Mouse (Mus musculus) stomach, postnatal 0 days (tissue): ENCODE measurements around the gene Srgap2. TPM values are rescaled to one million over a fixed set of nuclear protein-coding genes. Genes with fewer than 3 reads are reported as not detected.
A peak's percentile ranks its signal among the peaks of the same experiment; 100 is the strongest.

Experiments
- ATAC-seq: fragments of 200-750 bp; cut with Nextera tagmentation; 2 replicates; pipeline ENCODE4 v1.8.0; 2017; ENCODE audit not compliant: low FRiP score, low TSS enrichment
- DNase-seq: peaks from one replicate; pipeline ENCODE4 v3.0.0-alpha.2; 2016; ENCODE audit warnings: low spot score
- H3K27ac ChIP-seq: fragments of 300-500 bp; sonication (generic); replicated peaks from 2 replicates; pipeline ENCODE4 v1.5.1; 2014; ENCODE audit warnings: mild to moderate bottlenecking, control low read depth
- H3K27me3 ChIP-seq: fragments of 300-500 bp; sonication (generic); 2 replicates; pipeline ENCODE4 v1.6.1; 2014; ENCODE audit warnings: low read length; ENCODE audit not compliant: control insufficient read depth, insufficient read depth
- H3K36me3 ChIP-seq: fragments of 300-500 bp; sonication (generic); 2 replicates; pipeline ENCODE4 v1.6.1; 2014; ENCODE audit warnings: low read length, mixed read lengths; ENCODE audit not compliant: control insufficient read depth, insufficient read depth
- H3K4me1 ChIP-seq: fragments of 300-500 bp; sonication (generic); replicated peaks from 2 replicates; pipeline ENCODE4 v1.6.1; 2014; ENCODE audit warnings: antibody characterized with exemption; ENCODE audit not compliant: control insufficient read depth, insufficient read depth
- H3K4me2 ChIP-seq: fragments of 300-500 bp; sonication (generic); replicated peaks from 2 replicates; pipeline ENCODE4 v1.6.1; 2014; ENCODE audit warnings: low read depth, mild to moderate bottlenecking, control low read depth, moderate library complexity
- H3K4me3 ChIP-seq: fragments of 300-500 bp; sonication (generic); 2 replicates; pipeline ENCODE4 v1.5.1; 2014; ENCODE audit warnings: low read depth, low read length, control low read depth
- H3K9ac ChIP-seq: fragments of 300-500 bp; sonication (generic); 2 replicates; pipeline ENCODE4 v1.6.1; 2014; ENCODE audit warnings: mild to moderate bottlenecking, low read length, control low read depth, mixed read lengths
- H3K9me3 ChIP-seq: fragments of 300-500 bp; sonication (generic); 2 replicates; pipeline ENCODE4 v1.6.1; 2016; ENCODE audit warnings: low read length; ENCODE audit not compliant: control insufficient read depth
- CTCF ChIP-seq: IDR thresholded peaks from 2 replicates; pipeline ENCODE4 v1.5.1; 2016; ENCODE audit warnings: antibody characterized with exemption, low read depth, mild to moderate bottlenecking, moderate library complexity
- EP300 ChIP-seq: optimal IDR thresholded peaks from 2 replicates; pipeline ENCODE3; 2016; ENCODE audit warnings: antibody characterized with exemption
- WGBS: fragments of 180-500 bp; shearing (Covaris S2); extraction: QIAGEN DNeasy Blood & Tissue Kit; methylation state at CpG from one replicate; pipeline ENCODE4 v1.1.7; 2014; 5-methylcytosine and 5-hydroxymethylcytosine counted together
- polyA plus RNA-seq: library from polyadenylated mRNA; unstranded; fragments of >200 nt; fragmentation: Nextera tagmentation; extraction: Ambion mirVana; gene quantifications from 2 replicates; pipeline ENCODE4 v1.2.1, GENCODE M21; 2015

The Srgap2 gene
- polyA plus RNA-seq, 1 experiment from 2014 or later = 7.7 TPM

GRCm38 (mm10) chr1:131470597-131470996, 56.6 kb downstream of the Srgap2 start:
- 75% methylated on average over 1 of the region's 1 CpGs for WGBS
- TF ChIP-seq CTCF (no peak), EP300 (no peak)
- Histone ChIP-seq H3K9me3 (no peaks in the 10 kb centered on the region), H3K36me3 (no peaks in the 10 kb centered on the region), H3K9ac (no peak overlapping the region), H3K4me1 (no peaks in the 10 kb centered on the region), H3K27me3 (no peaks in the 10 kb centered on the region), H3K27ac (no peak overlapping the region), H3K4me3 (no peak overlapping the region), H3K4me2 (no peak overlapping the region)
- ATAC-seq = no peak
- no peak for DNase-seq

GRCm38 (mm10) chr1:131465855-131466254, 61.3 kb downstream of the Srgap2 start:
- H3K4me2 ChIP-seq = no peak overlapping the region
- ATAC-seq = no peak
- whole genome bisulfite sequencing = 87% methylated on average over 4 of the region's 4 CpGs
- H3K27me3 ChIP-seq = no peaks in the 10 kb centered on the region
- H3K9ac ChIP-seq = no peak overlapping the region
- H3K4me3 ChIP-seq = no peak overlapping the region
- no peak for TF ChIP-seq CTCF
- no peak for TF ChIP-seq EP300
- no peak overlapping the region for H3K27ac ChIP-seq
- no peaks in the 10 kb centered on the region for H3K9me3 ChIP-seq
- DNase-seq = no peak
- H3K36me3 ChIP-seq = no peaks in the 10 kb centered on the region
- H3K4me1 ChIP-seq = no peaks in the 10 kb centered on the region

- TF ChIP-seq EP300 (no peak), CTCF (no peak)
- H3K9ac ChIP-seq = no peak overlapping the region
- H3K27ac ChIP-seq = no peak overlapping the region
- no peaks in the 10 kb centered on the region for H3K9me3 ChIP-seq
- 84% methylated on average over 6 of the region's 6 CpGs for WGBS
- H3K27me3 ChIP-seq = no peaks in the 10 kb centered on the region
- ATAC-seq (no peak), DNase-seq (no peak)
- no peaks in the 10 kb centered on the region for H3K36me3 ChIP-seq
- no peak overlapping the region for H3K4me3 ChIP-seq
- no peak overlapping the region for H3K4me2 ChIP-seq
- H3K4me1 ChIP-seq = no peaks in the 10 kb centered on the region
Measured at GRCm38 (mm10) chr1:131463953-131464627, 63.1 kb downstream of the Srgap2 start.

- Histone ChIP-seq H3K9me3 (no peaks in the 10 kb centered on the region), H3K4me1 (no peaks in the 10 kb centered on the region), H3K4me2 (no peak overlapping the region), H3K27ac (no peak overlapping the region), H3K27me3 (no peaks in the 10 kb centered on the region), H3K4me3 (no peak overlapping the region), H3K36me3 (no peaks in the 10 kb centered on the region), H3K9ac (no peak overlapping the region)
- DNase-seq (no peak), ATAC-seq (no peak)
- TF ChIP-seq CTCF = no peak
- TF ChIP-seq EP300 = no peak
- WGBS = 66% methylated on average over 1 of the region's 1 CpGs
Measured at GRCm38 (mm10) chr1:131462541-131463067, 64.5 kb downstream of the Srgap2 start.

GRCm38 (mm10) chr1:131460914-131461530, 66.1 kb downstream of the Srgap2 start:
- H3K27me3 ChIP-seq = no peaks in the 10 kb centered on the region
- no peak for DNase-seq
- H3K36me3 ChIP-seq = no peaks in the 10 kb centered on the region
- no peaks in the 10 kb centered on the region for H3K4me1 ChIP-seq
- H3K27ac ChIP-seq = no peak overlapping the region
- peak; percentile 45; the same call in 1 of the 2 replicates for ATAC-seq
- 41% methylated on average over 1 of the region's 1 CpGs for WGBS
- no peak overlapping the region for H3K9ac ChIP-seq
- H3K9me3 ChIP-seq = no peaks in the 10 kb centered on the region
- no peak overlapping the region for H3K4me3 ChIP-seq
- no peak overlapping the region for H3K4me2 ChIP-seq
- TF ChIP-seq EP300 = no peak
- TF ChIP-seq CTCF = no peak

- 72% methylated on average over 3 of the region's 3 CpGs for WGBS
- no peaks in the 10 kb centered on the region for H3K27me3 ChIP-seq
- H3K4me2 ChIP-seq = no peak overlapping the region
- H3K9me3 ChIP-seq = no peaks in the 10 kb centered on the region
- no peak overlapping the region for H3K27ac ChIP-seq
- DNase-seq (no peak), ATAC-seq (no peak)
- H3K9ac ChIP-seq = no peak overlapping the region
- TF ChIP-seq EP300 = no peak
- no peak for TF ChIP-seq CTCF
- H3K4me1 ChIP-seq = no peaks in the 10 kb centered on the region
- H3K4me3 ChIP-seq = no peak overlapping the region
- H3K36me3 ChIP-seq = no peaks in the 10 kb centered on the region
Measured at GRCm38 (mm10) chr1:131455355-131455890, 71.7 kb downstream of the Srgap2 start.
